In the genomic region with DNA sequence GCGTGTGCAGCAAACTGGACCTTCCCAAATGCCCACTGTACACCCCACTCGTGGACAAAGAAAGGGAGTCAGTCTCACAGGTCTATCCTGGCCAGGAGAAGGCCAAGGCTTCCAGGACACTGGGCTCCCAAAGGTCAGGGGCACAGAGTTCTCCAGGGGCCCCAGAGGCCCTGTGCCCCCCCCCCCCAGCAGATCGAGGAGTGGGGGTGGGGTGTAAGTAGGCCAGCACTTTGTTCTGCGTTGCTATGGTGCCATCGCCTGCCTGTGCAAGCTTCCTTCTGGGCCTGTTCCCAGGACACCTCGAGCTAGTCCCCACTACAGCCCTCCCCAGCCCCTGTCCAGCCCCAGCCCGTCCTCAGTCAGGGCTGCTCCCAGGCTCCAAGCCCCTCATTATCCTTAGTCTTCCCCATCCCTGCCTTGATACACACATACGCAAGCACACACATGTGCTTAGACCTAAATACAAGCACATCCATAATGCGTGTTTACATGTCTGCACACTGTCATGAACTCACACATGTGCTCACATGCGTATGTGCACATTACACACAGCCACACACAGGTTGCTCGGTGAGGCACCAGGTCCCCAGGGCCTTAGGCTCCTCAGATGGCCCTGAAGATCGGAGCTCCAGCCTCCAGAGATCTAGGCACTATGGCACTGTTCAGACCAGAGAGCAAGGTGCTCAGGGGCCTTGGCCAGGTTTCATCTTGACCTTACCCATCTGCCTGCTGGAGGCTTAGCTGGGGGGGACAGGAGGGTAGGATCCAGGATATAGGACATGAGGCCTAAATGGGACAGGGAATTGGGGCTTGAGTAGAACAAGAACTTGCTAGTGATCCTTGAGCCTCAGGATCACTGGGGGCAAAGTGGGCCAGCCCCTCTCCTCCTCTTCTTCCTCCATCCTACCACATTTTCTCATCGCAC, we compare ENCODE assay signal across 8 mouse cellular contexts. TPM values are rescaled to one million over a fixed set of nuclear protein-coding genes. Genes with fewer than 3 reads are reported as not detected.
A peak's percentile ranks its signal among the peaks of the same experiment; 100 is the strongest.
DNase-seq lines count a peak whose midpoint lies in the region; ATAC-seq and TF ChIP-seq lines count a peak whose summit lies in the region.

No protein-coding gene starts in this region.

- no peak overlapping the region for H3K4me2 ChIP-seq in heart, embryonic 15.5 days
- no peak overlapping the region; the same call in 1 of the 2 replicates for H3K4me2 ChIP-seq in embryonic facial prominence, embryonic 11.5 days (ENCODE audit: low read depth, low read length)
- no peak overlapping the region for H3K4me2 ChIP-seq in intestine, postnatal 0 days (replicated peaks; ENCODE audit: low read depth)
- peak overlapping the region; percentile 38 for H3K4me2 ChIP-seq in neural tube, embryonic 13.5 days

- TF ChIP-seq CTCF in brain, embryonic 14.5 days (IDR thresholded peaks at IDR 0.05; ENCODE audit: borderline replicate concordance, extremely low read depth, insufficient read depth, insufficient read length), result no peak
- no peak for TF ChIP-seq CTCF in intestine, postnatal 0 days (IDR thresholded peaks at IDR 0.05; ENCODE audit: low read depth)

- no peak for ATAC-seq in heart, embryonic 15.5 days (replicated peaks; ENCODE audit: insufficient number of reproducible peaks, insufficient read depth, low FRiP score, low read depth)
- 0 out of 2 replicates have a peak, but pooled peaks have one; percentile 17 for ATAC-seq in embryonic facial prominence, embryonic 11.5 days (replicated peaks; ENCODE audit: insufficient number of reproducible peaks, low FRiP score, low TSS enrichment, low read depth)
- no peak for ATAC-seq in intestine, postnatal 0 days
- ATAC-seq in neural tube, embryonic 13.5 days (ENCODE audit: low read depth), result peak; percentile 68

- WGBS in heart, embryonic 15.5 days, result 63% methylated on average over 13 of the region's 13 CpGs
- WGBS in embryonic facial prominence, embryonic 11.5 days, result 49% methylated on average over 13 of the region's 13 CpGs
- WGBS in intestine, postnatal 0 days, result 61% methylated on average over 13 of the region's 13 CpGs
- WGBS in neural tube, embryonic 13.5 days, result 27% methylated on average over 13 of the region's 13 CpGs

- H3K36me3 ChIP-seq in heart, embryonic 15.5 days, result no peaks in the 10 kb centered on the region
- H3K36me3 ChIP-seq in embryonic facial prominence, embryonic 11.5 days (replicated peaks; ENCODE audit: control insufficient read depth, insufficient read depth, low read depth, low read length), result no peaks in the 10 kb centered on the region
- no peaks in the 10 kb centered on the region for H3K36me3 ChIP-seq in intestine, postnatal 0 days (ENCODE audit: control insufficient read depth, insufficient read depth)
- no peaks in the 10 kb centered on the region for H3K36me3 ChIP-seq in neural tube, embryonic 13.5 days

- no peak overlapping the region for H3K4me3 ChIP-seq in heart, embryonic 15.5 days
- no peak overlapping the region for H3K4me3 ChIP-seq in embryonic facial prominence, embryonic 11.5 days (ENCODE audit: low read depth, low read length)
- no peak overlapping the region for H3K4me3 ChIP-seq in intestine, postnatal 0 days (ENCODE audit: low read depth, low read length)
- H3K4me3 ChIP-seq in neural tube, embryonic 13.5 days, result no peak overlapping the region

- H3K27me3 ChIP-seq in heart, embryonic 15.5 days, result no peaks in the 10 kb centered on the region
- H3K27me3 ChIP-seq in embryonic facial prominence, embryonic 11.5 days (ENCODE audit: control insufficient read depth, insufficient read depth, low read length), result no peaks in the 10 kb centered on the region
- no peaks in the 10 kb centered on the region for H3K27me3 ChIP-seq in intestine, postnatal 0 days (replicated peaks; ENCODE audit: control insufficient read depth, insufficient read depth, low read length)
- H3K27me3 ChIP-seq in neural tube, embryonic 13.5 days, result no peaks in the 10 kb centered on the region

- no peak for DNase-seq in heart, adult 8-10 months (ENCODE audit: low spot score)
- DNase-seq in brain, embryonic 14.5 days (ENCODE audit: low read depth), result peak; percentile 91
- no peak for DNase-seq in embryonic facial prominence, embryonic 11.5 days (ENCODE audit: low spot score)
- DNase-seq in gastrocnemius, postnatal 25 days, result no peak
- no peak for DNase-seq in urinary bladder, postnatal 14 days (ENCODE audit: low spot score)

- H3K27ac ChIP-seq in heart, embryonic 15.5 days, result peak overlapping the region; percentile 50
- peak overlapping the region; percentile 75 for H3K27ac ChIP-seq in embryonic facial prominence, embryonic 11.5 days (replicated peaks; ENCODE audit: low read depth, low read length)
- peak overlapping the region; percentile 70; the same call in 1 of the 2 replicates for H3K27ac ChIP-seq in intestine, postnatal 0 days (ENCODE audit: low read depth, low read length)
- peak overlapping the region; percentile 94 for H3K27ac ChIP-seq in neural tube, embryonic 13.5 days (replicated peaks)

- peak overlapping the region; percentile 17; the same call in 1 of the 2 replicates for H3K9ac ChIP-seq in heart, embryonic 15.5 days
- H3K9ac ChIP-seq in embryonic facial prominence, embryonic 11.5 days (replicated peaks; ENCODE audit: low read length), result peak overlapping the region; percentile 35
- H3K9ac ChIP-seq in intestine, postnatal 0 days (ENCODE audit: low read depth, low read length), result no peak overlapping the region
- H3K9ac ChIP-seq in neural tube, embryonic 13.5 days, result peak overlapping the region; percentile 59

- no peak for TF ChIP-seq POLR2A in brain, embryonic 14.5 days (IDR thresholded peaks at IDR 0.05; ENCODE audit: borderline replicate concordance, extremely low read depth, insufficient read depth, insufficient read length, poor library complexity, severe bottlenecking)

- H3K4me1 ChIP-seq in heart, embryonic 15.5 days (replicated peaks), result peaks cover 46% of the 10 kb centered on the region
- peaks cover 18% of the 10 kb centered on the region for H3K4me1 ChIP-seq in embryonic facial prominence, embryonic 11.5 days (ENCODE audit: control insufficient read depth, insufficient read depth, low read length)
- peaks cover 16% of the 10 kb centered on the region for H3K4me1 ChIP-seq in intestine, postnatal 0 days (replicated peaks; ENCODE audit: control insufficient read depth, insufficient read depth, low read length)
- H3K4me1 ChIP-seq in neural tube, embryonic 13.5 days (replicated peaks), result peaks cover 65% of the 10 kb centered on the region

- no peaks in the 10 kb centered on the region for H3K9me3 ChIP-seq in heart, embryonic 15.5 days (replicated peaks)
- H3K9me3 ChIP-seq in embryonic facial prominence, embryonic 11.5 days (replicated peaks; ENCODE audit: control insufficient read depth, low read length), result no peaks in the 10 kb centered on the region
- no peaks in the 10 kb centered on the region for H3K9me3 ChIP-seq in intestine, postnatal 0 days (ENCODE audit: control insufficient read depth)
- no peaks in the 10 kb centered on the region for H3K9me3 ChIP-seq in neural tube, embryonic 13.5 days

RNA-seq across cellular contexts. Expression of a gene that starts 17.2 kb away (rescaled TPM):
- polyA plus RNA-seq in heart, embryonic 15.5 days (2015; fragmentation: Nextera tagmentation; extraction: Ambion mirVana), result 6.1 and 9.0 TPM in 2 replicates
- 1 to 10 TPM; 4.0 to 5.9 (median 4.9) TPM for total RNA-seq in heart, adult 8-10 months (2022)
- polyA plus RNA-seq in brain, embryonic 14.5 days (2012; rRNA removed), result 21.9 and 27.9 TPM in 2 replicates
- polyA plus RNA-seq in embryonic facial prominence, embryonic 11.5 days (2014; fragmentation: Nextera tagmentation; extraction: Ambion mirVana), result 3.8 and 5.4 TPM in 2 replicates
- 5.6 TPM in 2 replicates for polyA plus RNA-seq in intestine, postnatal 0 days (2015; fragmentation: Nextera tagmentation; extraction: Ambion mirVana)
- polyA plus RNA-seq in neural tube, embryonic 13.5 days (2015; fragmentation: Nextera tagmentation; extraction: Ambion mirVana), result 7.2 and 8.5 TPM in 2 replicates
- 1 to 10 TPM; 2.7 to 2.9 TPM for total RNA-seq in gastrocnemius, postnatal 25 days (2021)

RNA-seq across cellular contexts. Expression of a gene that starts 17.9 kb away (rescaled TPM):
- 36.2 and 39.9 TPM in 2 replicates for polyA plus RNA-seq in heart, embryonic 15.5 days (2015; fragmentation: Nextera tagmentation; extraction: Ambion mirVana)
- 10 to 100 TPM; 18.9 to 20.1 (median 19.6) TPM for total RNA-seq in heart, adult 8-10 months (2022)
- 31.1 and 40.7 TPM in 2 replicates for polyA plus RNA-seq in brain, embryonic 14.5 days (2012; rRNA removed)
- 56.8 and 59.8 TPM in 2 replicates for polyA plus RNA-seq in embryonic facial prominence, embryonic 11.5 days (2014; fragmentation: Nextera tagmentation; extraction: Ambion mirVana)
- polyA plus RNA-seq in intestine, postnatal 0 days (2015; fragmentation: Nextera tagmentation; extraction: Ambion mirVana), result 29.6 and 32.1 TPM in 2 replicates
- polyA plus RNA-seq in neural tube, embryonic 13.5 days (2015; fragmentation: Nextera tagmentation; extraction: Ambion mirVana), result 57.6 and 66.2 TPM in 2 replicates
- total RNA-seq in gastrocnemius, postnatal 25 days (2021), result 10 to 100 TPM; 10.9 to 14.6 TPM

RNA-seq across cellular contexts. Expression of a gene that starts 17.9 kb away (rescaled TPM):
- polyA plus RNA-seq in heart, embryonic 15.5 days (2015; fragmentation: Nextera tagmentation; extraction: Ambion mirVana), result 41.3 and 41.5 TPM in 2 replicates
- total RNA-seq in heart, adult 8-10 months (2022), result 10 to 100 TPM; 33.7 to 37.7 (median 35.0) TPM
- 31.9 and 35.4 TPM in 2 replicates for polyA plus RNA-seq in brain, embryonic 14.5 days (2012; rRNA removed)
- polyA plus RNA-seq in embryonic facial prominence, embryonic 11.5 days (2014; fragmentation: Nextera tagmentation; extraction: Ambion mirVana), result 55.2 and 57.7 TPM in 2 replicates
- polyA plus RNA-seq in intestine, postnatal 0 days (2015; fragmentation: Nextera tagmentation; extraction: Ambion mirVana), result 42.6 and 44.8 TPM in 2 replicates
- 52.0 and 59.1 TPM in 2 replicates for polyA plus RNA-seq in neural tube, embryonic 13.5 days (2015; fragmentation: Nextera tagmentation; extraction: Ambion mirVana)
- total RNA-seq in gastrocnemius, postnatal 25 days (2021), result 10 to 100 TPM; 37.7 to 38.9 TPM

RNA-seq across cellular contexts. Expression of a gene that starts 23.0 kb away (rescaled TPM):
- 315 and 319 TPM in 2 replicates for polyA plus RNA-seq in heart, embryonic 15.5 days (2015; fragmentation: Nextera tagmentation; extraction: Ambion mirVana)
- total RNA-seq in heart, adult 8-10 months (2022), result 10 to 100 TPM; 57.4 to 70.8 (median 63.8) TPM
- polyA plus RNA-seq in brain, embryonic 14.5 days (2012; rRNA removed), result 1,393 and 1,883 TPM in 2 replicates
- 450 and 485 TPM in 2 replicates for polyA plus RNA-seq in embryonic facial prominence, embryonic 11.5 days (2014; fragmentation: Nextera tagmentation; extraction: Ambion mirVana)
- 628 and 645 TPM in 2 replicates for polyA plus RNA-seq in intestine, postnatal 0 days (2015; fragmentation: Nextera tagmentation; extraction: Ambion mirVana)
- polyA plus RNA-seq in neural tube, embryonic 13.5 days (2015; fragmentation: Nextera tagmentation; extraction: Ambion mirVana), result 1,774 and 1,823 TPM in 2 replicates
- 10 to 100 TPM; 14.9 to 15.6 TPM for total RNA-seq in gastrocnemius, postnatal 25 days (2021)

Comparison
In these comparisons a context has a peak if more than half of its experiments do, and no peak if none do; other contexts are left out.
1. ATAC-seq: peak in embryonic facial prominence, embryonic 11.5 days (single experiment) and neural tube, embryonic 13.5 days (single experiment); none in heart, embryonic 15.5 days (single experiment) and intestine, postnatal 0 days (single experiment).
2. Peak in every context shown above with its lines, with median percentiles within 50 percentile points of each other: H3K27ac ChIP-seq.